27 mouse cellular contexts compared by ENCODE assay signal in the genomic region with DNA sequence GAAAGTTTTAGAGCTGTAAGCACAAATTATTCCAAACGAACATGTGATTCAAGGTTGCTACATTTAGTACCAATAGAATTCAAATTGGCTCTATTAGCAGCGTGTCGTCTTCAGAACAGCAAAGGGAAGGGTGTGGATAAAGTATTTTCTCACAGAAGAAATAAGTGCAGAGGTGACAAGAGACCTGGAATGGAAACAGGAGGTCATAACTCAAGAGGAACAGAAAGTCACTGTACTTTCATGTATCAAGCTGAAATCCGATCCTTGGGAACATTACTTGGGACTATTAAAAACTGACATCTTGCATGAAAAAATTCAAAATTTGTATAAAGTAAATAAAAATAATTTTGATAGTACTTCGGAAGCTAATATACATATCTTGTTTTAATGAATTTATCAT.
"Had no signal": no experiment of that assay in that cellular context is flagged by ENCODE, and none has a peak within 500 bp of the region (broad histone marks: within the 10 kb centered on the region; RNA-seq: fewer than 3 reads in every experiment).

No protein-coding gene starts in this region.

- H3K4me3 ChIP-seq: embryonic facial prominence, embryonic 10.5 days; embryonic facial prominence, embryonic 12.5 days; embryonic facial prominence, embryonic 13.5 days; embryonic facial prominence, embryonic 15.5 days; erythroblast, embryonic 14.5 days; forebrain, embryonic 10.5 days; forebrain, embryonic 12.5 days; forebrain, embryonic 13.5 days; forebrain, embryonic 15.5 days; gastrocnemius, adult 2 months; heart, adult 2 months had no signal

- H3K27ac ChIP-seq: embryonic facial prominence, embryonic 10.5 days; embryonic facial prominence, embryonic 12.5 days; embryonic facial prominence, embryonic 13.5 days; embryonic facial prominence, embryonic 15.5 days; forebrain, embryonic 10.5 days; forebrain, embryonic 12.5 days; forebrain, embryonic 13.5 days; forebrain, embryonic 15.5 days; gastrocnemius, adult 2 months; heart, adult 2 months had no signal

- DNase-seq: cerebellum, adult 9-10 months; cerebellum, adult 9-11 months; cerebellum, postnatal 10 days; cerebellum, postnatal 14 days; cerebellum, postnatal 25 days; cerebellum, postnatal 36 days; embryo, embryonic 11 days; forebrain, postnatal 0 days; gastrocnemius, adult 2 months; gastrocnemius, postnatal 10 days; gastrocnemius, postnatal 14 days; gastrocnemius, postnatal 25 days; gastrocnemius, postnatal 36 days; heart, adult 11 months; heart, adult 18-20 months; heart, adult 2 months had no signal

- H3K9ac ChIP-seq: embryonic facial prominence, embryonic 12.5 days; embryonic facial prominence, embryonic 13.5 days; embryonic facial prominence, embryonic 15.5 days; forebrain, embryonic 12.5 days; forebrain, embryonic 13.5 days; forebrain, embryonic 15.5 days; forebrain, postnatal 0 days had no signal

- H3K36me3 ChIP-seq: embryonic facial prominence, embryonic 10.5 days; embryonic facial prominence, embryonic 12.5 days; embryonic facial prominence, embryonic 13.5 days; embryonic facial prominence, embryonic 15.5 days; forebrain, embryonic 10.5 days; forebrain, embryonic 12.5 days; forebrain, embryonic 15.5 days had no signal

- H3K27me3 ChIP-seq: embryonic facial prominence, embryonic 12.5 days; embryonic facial prominence, embryonic 13.5 days; embryonic facial prominence, embryonic 15.5 days; forebrain, embryonic 12.5 days; forebrain, embryonic 13.5 days; forebrain, embryonic 15.5 days had no signal

- H3K9me3 ChIP-seq: embryonic facial prominence, embryonic 10.5 days; embryonic facial prominence, embryonic 12.5 days; embryonic facial prominence, embryonic 13.5 days; embryonic facial prominence, embryonic 15.5 days; forebrain, embryonic 10.5 days; forebrain, embryonic 12.5 days; forebrain, embryonic 13.5 days; forebrain, embryonic 15.5 days had no signal

- H3K4me1 ChIP-seq: embryonic facial prominence, embryonic 15.5 days; forebrain, embryonic 12.5 days had no signal

- H3K4me2 ChIP-seq: embryonic facial prominence, embryonic 12.5 days; embryonic facial prominence, embryonic 13.5 days; embryonic facial prominence, embryonic 15.5 days; forebrain, embryonic 12.5 days; forebrain, embryonic 13.5 days; forebrain, embryonic 15.5 days had no signal

- ATAC-seq: forebrain, embryonic 13.5 days; forebrain, embryonic 14.5 days; forebrain, embryonic 15.5 days; forebrain, embryonic 16.5 days; forebrain, postnatal 0 days had no signal
